ENCODE assay signal across 8 mouse cellular contexts in genomic region chr7:130263799-130264351, GRCm38 (mm10).
DNase-seq lines count a peak whose midpoint lies in the region; ATAC-seq and TF ChIP-seq lines count a peak whose summit lies in the region.

No protein-coding gene starts in this region.

- no peaks in the 10 kb centered on the region for H3K9me3 ChIP-seq in heart, embryonic 12.5 days (replicated peaks)
- no peaks in the 10 kb centered on the region for H3K9me3 ChIP-seq in embryonic facial prominence, embryonic 10.5 days
- no peaks in the 10 kb centered on the region for H3K9me3 ChIP-seq in kidney, postnatal 0 days (replicated peaks; ENCODE audit: low read length)
- H3K9me3 ChIP-seq in midbrain, embryonic 11.5 days (ENCODE audit: control insufficient read depth, low read length) = no peaks in the 10 kb centered on the region

- intact Hi-C loops in gastrocnemius, adult 2 months (cut with DNase I) = no loop called here

- no peak for TF ChIP-seq CTCF in kidney, postnatal 0 days (IDR thresholded peaks at IDR 0.05; ENCODE audit: low read depth)
- no peak for TF ChIP-seq CTCF in gastrocnemius, adult 2 months (IDR thresholded peaks at IDR 0.05)

- 0 out of 2 replicates have a peak, but pooled peaks cover 3% of the 10 kb centered on the region for H3K27me3 ChIP-seq in heart, embryonic 12.5 days (replicated peaks)
- peaks cover 63% of the 10 kb centered on the region for H3K27me3 ChIP-seq in embryonic facial prominence, embryonic 10.5 days (replicated peaks; ENCODE audit: low read depth, poor library complexity, severe bottlenecking)
- H3K27me3 ChIP-seq in kidney, postnatal 0 days (ENCODE audit: insufficient read depth, low read length) = no peaks in the 10 kb centered on the region
- H3K27me3 ChIP-seq in midbrain, embryonic 11.5 days (ENCODE audit: control insufficient read depth, insufficient read depth, low read length) = peaks cover 8% of the 10 kb centered on the region; the same call in 1 of the 2 replicates

- H3K9ac ChIP-seq in heart, embryonic 12.5 days = peak overlapping the region; percentile 88
- peak overlapping the region; percentile 79 for H3K9ac ChIP-seq in kidney, postnatal 0 days (ENCODE audit: low read depth, low read length)
- peak overlapping the region; percentile 94 for H3K9ac ChIP-seq in midbrain, embryonic 11.5 days (ENCODE audit: low read length)

- WGBS in heart, embryonic 12.5 days = 9% methylated on average over 20 of the region's 20 CpGs
- WGBS in embryonic facial prominence, embryonic 10.5 days = 1% methylated on average over 20 of the region's 20 CpGs
- WGBS in kidney, postnatal 0 days = 10% methylated on average over 20 of the region's 20 CpGs
- WGBS in midbrain, embryonic 11.5 days = 2% methylated on average over 20 of the region's 20 CpGs

- no peak for ATAC-seq in heart, embryonic 12.5 days (ENCODE audit: insufficient number of reproducible peaks, low FRiP score)
- no peak for ATAC-seq in kidney, postnatal 0 days (replicated peaks; ENCODE audit: low FRiP score, low read depth)
- ATAC-seq in midbrain, embryonic 11.5 days (ENCODE audit: low FRiP score) = peak; percentile 22

- H3K4me3 ChIP-seq in heart, embryonic 12.5 days = peak overlapping the region; percentile 86
- peak overlapping the region; percentile 86 for H3K4me3 ChIP-seq in embryonic facial prominence, embryonic 10.5 days
- H3K4me3 ChIP-seq in kidney, postnatal 0 days (replicated peaks; ENCODE audit: low read depth, low read length) = peak overlapping the region; percentile 84
- H3K4me3 ChIP-seq in midbrain, embryonic 11.5 days (ENCODE audit: low read depth, low read length) = peak overlapping the region; percentile 91
- no peak overlapping the region; the same call in 1 of the 2 replicates for H3K4me3 ChIP-seq in gastrocnemius, adult 2 months

- DNase-seq in heart, adult 18-20 months = no peak
- peak; percentile 64 for DNase-seq in embryonic facial prominence, embryonic 10.5 days (ENCODE audit: low spot score)
- DNase-seq in kidney, postnatal 0 days (ENCODE audit: low spot score) = no peak
- DNase-seq in midbrain, embryonic 11.5 days (ENCODE audit: low spot score, missing footprints) = peak; percentile 96
- DNase-seq in gastrocnemius, adult 2 months = no peak
- no peak for DNase-seq in spleen, postnatal 14 days (ENCODE audit: low spot score in 2 of 2)
- DNase-seq in layer of hippocampus, postnatal 36 days = no peak

- H3K4me1 ChIP-seq in heart, embryonic 12.5 days (replicated peaks) = peaks cover 40% of the 10 kb centered on the region
- peaks cover 88% of the 10 kb centered on the region for H3K4me1 ChIP-seq in embryonic facial prominence, embryonic 10.5 days
- H3K4me1 ChIP-seq in kidney, postnatal 0 days (replicated peaks; ENCODE audit: insufficient read depth, low read length) = peaks cover 23% of the 10 kb centered on the region
- peaks cover 74% of the 10 kb centered on the region for H3K4me1 ChIP-seq in midbrain, embryonic 11.5 days (ENCODE audit: control insufficient read depth, insufficient read depth, low read length)

- H3K36me3 ChIP-seq in heart, embryonic 12.5 days = no peaks in the 10 kb centered on the region
- peaks cover 24% of the 10 kb centered on the region for H3K36me3 ChIP-seq in embryonic facial prominence, embryonic 10.5 days (replicated peaks)
- no peaks in the 10 kb centered on the region for H3K36me3 ChIP-seq in kidney, postnatal 0 days (ENCODE audit: insufficient read depth, low read length)
- no peaks in the 10 kb centered on the region for H3K36me3 ChIP-seq in midbrain, embryonic 11.5 days (ENCODE audit: control insufficient read depth, insufficient read depth, low read length)

- H3K27ac ChIP-seq in heart, embryonic 12.5 days (ENCODE audit: poor library complexity, severe bottlenecking) = peak overlapping the region; percentile 7; the same call in 1 of the 2 replicates
- peak overlapping the region; percentile 94 for H3K27ac ChIP-seq in embryonic facial prominence, embryonic 10.5 days (replicated peaks)
- peak overlapping the region; percentile 91 for H3K27ac ChIP-seq in kidney, postnatal 0 days
- peak overlapping the region; percentile 46 for H3K27ac ChIP-seq in midbrain, embryonic 11.5 days (ENCODE audit: low read depth, low read length)
- no peak overlapping the region for H3K27ac ChIP-seq in gastrocnemius, adult 2 months

- H3K4me2 ChIP-seq in heart, embryonic 12.5 days = peak overlapping the region; percentile 98
- H3K4me2 ChIP-seq in kidney, postnatal 0 days (ENCODE audit: low read length) = peak overlapping the region; percentile 80
- H3K4me2 ChIP-seq in midbrain, embryonic 11.5 days = peak overlapping the region; percentile 77

Comparison
In these comparisons a context has a peak if more than half of its experiments do, and no peak if none do; other contexts are left out.
1. DNase-seq: peak in embryonic facial prominence, embryonic 10.5 days (single experiment) and midbrain, embryonic 11.5 days (single experiment); none in heart, adult 18-20 months (0 of 2), kidney, postnatal 0 days (single experiment), gastrocnemius, adult 2 months (single experiment), spleen, postnatal 14 days (0 of 2) and layer of hippocampus, postnatal 36 days (0 of 2).
2. Peak in every context shown above with its lines, with median percentiles within 50 percentile points of each other: H3K4me2 ChIP-seq and H3K9ac ChIP-seq.